Mouse (Mus musculus) megakaryocyte, embryonic 14.5 days (primary cell): ENCODE data around the gene Slc22a1. TPM values are rescaled to one million over a fixed set of nuclear protein-coding genes. Genes with fewer than 3 reads are reported as not detected.

Experiments
- H3K27me3 ChIP-seq: replicated peaks from 2 replicates; pipeline ENCODE3; 2012; ENCODE audit warnings: inconsistent platforms
- H3K36me3 ChIP-seq: replicated peaks from 2 replicates; pipeline ENCODE3; 2012; ENCODE audit warnings: low read length, inconsistent platforms, mixed read lengths
- H3K4me1 ChIP-seq: 2 replicates; pipeline ENCODE4 v1.6.1; 2012; ENCODE audit warnings: inconsistent platforms
- H3K4me3 ChIP-seq: replicated peaks from 2 replicates; pipeline ENCODE3; 2012; ENCODE audit warnings: moderate library complexity, mild to moderate bottlenecking, inconsistent platforms
- H3K9me3 ChIP-seq: 2 replicates; pipeline ENCODE4 v1.6.1; 2012; ENCODE audit warnings: inconsistent platforms
- FLI1 ChIP-seq: IDR thresholded peaks from 2 replicates; pipeline ENCODE4 v1.6.1; 2012; ENCODE audit warnings: low read length, inconsistent platforms, mixed read lengths
- GATA1 ChIP-seq: IDR thresholded peaks from 3 replicates; pipeline ENCODE4 v1.6.1; 2012; ENCODE audit warnings: mixed read lengths, low read length, inconsistent platforms, borderline replicate concordance
- polyA plus RNA-seq: library from polyadenylated mRNA; stranded (reverse); fragments of >175 nt; gene quantifications from 2 replicates; pipeline ENCODE4 v1.2.3, GENCODE M21; 2012; ENCODE audit warnings: low replicate concordance; ENCODE audit not compliant: insufficient read depth

The Slc22a1 gene
- polyA plus RNA-seq, 1 experiment, result not detected

GRCm38 (mm10) chr17:12669363-12669679 lies 6.3 kb downstream of the Slc22a1 start:
- Histone ChIP-seq H3K4me1 (no peaks in the 10 kb centered on the region), H3K9me3 (no peaks in the 10 kb centered on the region), H3K4me3 (no peak overlapping the region), H3K27me3 (peaks cover 35% of the 10 kb centered on the region), H3K36me3 (no peaks in the 10 kb centered on the region)
- TF ChIP-seq GATA1, result no peak
- no peak for TF ChIP-seq FLI1

GRCm38 (mm10) chr17:12668478-12669362 lies 6.9 kb downstream of the Slc22a1 start:
- Histone ChIP-seq H3K36me3 (no peaks in the 10 kb centered on the region), H3K27me3 (peaks cover 41% of the 10 kb centered on the region), H3K9me3 (no peaks in the 10 kb centered on the region), H3K4me3 (no peak overlapping the region), H3K4me1 (no peaks in the 10 kb centered on the region)
- no peak for TF ChIP-seq GATA1
- TF ChIP-seq FLI1, result no peak

GRCm38 (mm10) chr17:12664156-12664555 lies 11.5 kb downstream of the Slc22a1 start:
- H3K4me1 ChIP-seq, result no peaks in the 10 kb centered on the region
- H3K27me3 ChIP-seq, result peaks cover 57% of the 10 kb centered on the region
- H3K36me3 ChIP-seq, result no peaks in the 10 kb centered on the region
- H3K4me3 ChIP-seq, result no peak overlapping the region
- no peaks in the 10 kb centered on the region for H3K9me3 ChIP-seq
- TF ChIP-seq GATA1 (no peak), FLI1 (no peak)

GRCm38 (mm10) chr17:12660572-12661260 lies 14.9 kb downstream of the Slc22a1 start:
- no peak overlapping the region for H3K4me3 ChIP-seq
- peaks cover 58% of the 10 kb centered on the region for H3K27me3 ChIP-seq

GRCm38 (mm10) chr17:12659233-12659632 lies 16.4 kb downstream of the Slc22a1 start:
- Histone ChIP-seq H3K4me1 (peaks cover 11% of the 10 kb centered on the region), H3K27me3 (peaks cover 45% of the 10 kb centered on the region), H3K9me3 (no peaks in the 10 kb centered on the region), H3K36me3 (no peaks in the 10 kb centered on the region), H3K4me3 (no peak overlapping the region)
- TF ChIP-seq FLI1 (no peak), GATA1 (no peak)

More at GRCm38 (mm10) chr17:12660572-12661260, 14.9 kb downstream of the Slc22a1 start:
- TF ChIP-seq FLI1, result no peak
- TF ChIP-seq GATA1, result no peak
- H3K9me3 ChIP-seq, result no peaks in the 10 kb centered on the region
- H3K4me1 ChIP-seq, result peaks cover 5% of the 10 kb centered on the region
- no peaks in the 10 kb centered on the region for H3K36me3 ChIP-seq

- TF ChIP-seq GATA1, result no peak
- no peak for TF ChIP-seq FLI1
- Histone ChIP-seq H3K4me3 (no peak overlapping the region), H3K27me3 (peaks cover 41% of the 10 kb centered on the region), H3K36me3 (no peaks in the 10 kb centered on the region), H3K9me3 (no peaks in the 10 kb centered on the region), H3K4me1 (peaks cover 11% of the 10 kb centered on the region)
Observed at GRCm38 (mm10) chr17:12658784-12659183, 16.8 kb downstream of the Slc22a1 start.

GRCm38 (mm10) chr17:12655826-12656225 lies 19.8 kb downstream of the Slc22a1 start:
- TF ChIP-seq GATA1 (no peak), FLI1 (no peak)
- Histone ChIP-seq H3K36me3 (no peaks in the 10 kb centered on the region), H3K9me3 (no peaks in the 10 kb centered on the region), H3K4me1 (peaks cover 11% of the 10 kb centered on the region), H3K27me3 (peaks cover 23% of the 10 kb centered on the region), H3K4me3 (no peak overlapping the region)

- TF ChIP-seq FLI1 (no peak), GATA1 (no peak)
- H3K4me3 ChIP-seq, result no peak overlapping the region
- H3K4me1 ChIP-seq, result peaks cover 11% of the 10 kb centered on the region
- no peaks in the 10 kb centered on the region for H3K9me3 ChIP-seq
- peaks cover 22% of the 10 kb centered on the region for H3K27me3 ChIP-seq
- no peaks in the 10 kb centered on the region for H3K36me3 ChIP-seq
Observed at GRCm38 (mm10) chr17:12654061-12654460, 21.6 kb downstream of the Slc22a1 start.

GRCm38 (mm10) chr17:12652604-12653003 lies 23.0 kb downstream of the Slc22a1 start:
- no peaks in the 10 kb centered on the region for H3K36me3 ChIP-seq
- no peak overlapping the region for H3K4me3 ChIP-seq
- no peaks in the 10 kb centered on the region for H3K9me3 ChIP-seq
- TF ChIP-seq GATA1, result no peak
- TF ChIP-seq FLI1, result no peak
- H3K27me3 ChIP-seq, result peaks cover 18% of the 10 kb centered on the region
- H3K4me1 ChIP-seq, result peaks cover 11% of the 10 kb centered on the region

- Histone ChIP-seq H3K4me3 (no peak overlapping the region), H3K9me3 (peaks cover under 1% of the 10 kb centered on the region), H3K36me3 (no peaks in the 10 kb centered on the region), H3K27me3 (peaks cover 5% of the 10 kb centered on the region), H3K4me1 (no peaks in the 10 kb centered on the region)
- TF ChIP-seq FLI1, result no peak
- TF ChIP-seq GATA1, result no peak
Observed at GRCm38 (mm10) chr17:12645461-12645860, 30.2 kb downstream of the Slc22a1 start.
